Comparison of ENCODE assay signal across 13 mouse cellular contexts in genomic region chr1:36478343-36478795, GRCm38 (mm10). TPM values are rescaled to one million over a fixed set of nuclear protein-coding genes. Genes with fewer than 3 reads are reported as not detected.
DNase-seq lines count a peak whose midpoint lies in the region; ATAC-seq and TF ChIP-seq lines count a peak whose summit lies in the region.
"Had no signal": no experiment of that assay in that cellular context is flagged by ENCODE, and none has a peak within 500 bp of the region (broad histone marks: within the 10 kb centered on the region; RNA-seq: fewer than 3 reads in every experiment).

No protein-coding gene starts in this region.

- no peak overlapping the region for H3K9ac ChIP-seq in hindbrain, postnatal 0 days (replicated peaks; ENCODE audit: low read length)
- no peak overlapping the region for H3K9ac ChIP-seq in hindbrain, embryonic 13.5 days
- H3K9ac ChIP-seq in stomach, embryonic 16.5 days (ENCODE audit: low read length), result 0 out of 2 replicates have a peak overlapping the region, but pooled peaks have one; percentile 14
- H3K9ac ChIP-seq in stomach, postnatal 0 days (ENCODE audit: low read length), result no peak overlapping the region
- H3K9ac ChIP-seq: liver, postnatal 0 days had no signal

- TF ChIP-seq POLR2A in small intestine, adult 2 months (IDR thresholded peaks at IDR 0.05; ENCODE audit: low read depth, low read length), result no peak

- no peak for TF ChIP-seq CTCF in hindbrain, postnatal 0 days (IDR thresholded peaks at IDR 0.05; ENCODE audit: low read depth)
- TF ChIP-seq CTCF in stomach, postnatal 0 days (IDR thresholded peaks at IDR 0.05; ENCODE audit: low read depth), result no peak
- TF ChIP-seq CTCF in small intestine, adult 2 months (IDR thresholded peaks at IDR 0.05; ENCODE audit: extremely low read depth, insufficient read length, insufficient replicate concordance, low read depth, low read length), result no peak

- no peaks in the 10 kb centered on the region for H3K9me3 ChIP-seq in hindbrain, postnatal 0 days (ENCODE audit: low read length)
- H3K9me3 ChIP-seq in hindbrain, embryonic 13.5 days, result no peaks in the 10 kb centered on the region
- H3K9me3 ChIP-seq in stomach, embryonic 16.5 days (replicated peaks; ENCODE audit: control insufficient read depth, low read length), result no peaks in the 10 kb centered on the region
- no peaks in the 10 kb centered on the region for H3K9me3 ChIP-seq in stomach, postnatal 0 days (ENCODE audit: control insufficient read depth, low read length)
- H3K9me3 ChIP-seq: forebrain, embryonic 10.5 days; heart, embryonic 10.5 days; hindbrain, embryonic 10.5 days had no signal

- H3K4me2 ChIP-seq in hindbrain, postnatal 0 days (ENCODE audit: low read depth, low read length), result no peak overlapping the region
- no peak overlapping the region for H3K4me2 ChIP-seq in hindbrain, embryonic 13.5 days
- H3K4me2 ChIP-seq in stomach, embryonic 16.5 days (ENCODE audit: low read depth, low read length), result no peak overlapping the region
- no peak overlapping the region for H3K4me2 ChIP-seq in stomach, postnatal 0 days (replicated peaks; ENCODE audit: low read depth)

- no peak for TF ChIP-seq EP300 in stomach, postnatal 0 days (optimal IDR thresholded peaks at IDR 0.05)

- no peak overlapping the region for H3K4me3 ChIP-seq in hindbrain, postnatal 0 days (ENCODE audit: low read length)
- no peak overlapping the region for H3K4me3 ChIP-seq in hindbrain, embryonic 13.5 days
- no peak overlapping the region for H3K4me3 ChIP-seq in stomach, embryonic 16.5 days (replicated peaks; ENCODE audit: low read length)
- H3K4me3 ChIP-seq in stomach, postnatal 0 days (ENCODE audit: low read depth, low read length), result no peak overlapping the region
- peak overlapping the region; percentile 24 for H3K4me3 ChIP-seq in small intestine, adult 2 months (ENCODE audit: low read depth, low read length)
- H3K4me3 ChIP-seq: forebrain, embryonic 10.5 days; heart, embryonic 10.5 days; hindbrain, embryonic 10.5 days had no signal

- H3K4me1 ChIP-seq in hindbrain, postnatal 0 days (ENCODE audit: insufficient read depth, low read length), result peaks cover 31% of the 10 kb centered on the region
- H3K4me1 ChIP-seq in hindbrain, embryonic 13.5 days (replicated peaks), result peaks cover 45% of the 10 kb centered on the region
- H3K4me1 ChIP-seq in stomach, embryonic 16.5 days (ENCODE audit: control insufficient read depth, insufficient read depth, low read length), result peaks cover 35% of the 10 kb centered on the region
- peaks cover 18% of the 10 kb centered on the region for H3K4me1 ChIP-seq in stomach, postnatal 0 days (replicated peaks; ENCODE audit: control insufficient read depth, insufficient read depth)
- H3K4me1 ChIP-seq in small intestine, adult 2 months (ENCODE audit: control insufficient read depth, insufficient read depth, insufficient read length, low read length), result peaks cover 27% of the 10 kb centered on the region

- H3K27ac ChIP-seq in hindbrain, postnatal 0 days, result no peak overlapping the region
- H3K27ac ChIP-seq in hindbrain, embryonic 13.5 days, result no peak overlapping the region
- no peak overlapping the region for H3K27ac ChIP-seq in stomach, embryonic 16.5 days (ENCODE audit: low read length)
- no peak overlapping the region for H3K27ac ChIP-seq in stomach, postnatal 0 days (replicated peaks)
- peak overlapping the region; percentile 69 for H3K27ac ChIP-seq in small intestine, adult 2 months (ENCODE audit: insufficient read depth, low read depth, low read length)
- H3K27ac ChIP-seq: forebrain, embryonic 10.5 days; heart, embryonic 10.5 days; hindbrain, embryonic 10.5 days had no signal

- no peaks in the 10 kb centered on the region for H3K27me3 ChIP-seq in hindbrain, postnatal 0 days (ENCODE audit: insufficient read depth, low read length)
- H3K27me3 ChIP-seq in hindbrain, embryonic 13.5 days, result no peaks in the 10 kb centered on the region
- no peaks in the 10 kb centered on the region for H3K27me3 ChIP-seq in stomach, embryonic 16.5 days (ENCODE audit: control insufficient read depth, insufficient read depth, low read length)
- H3K27me3 ChIP-seq in stomach, postnatal 0 days (ENCODE audit: control insufficient read depth, insufficient read depth, low read length), result no peaks in the 10 kb centered on the region
- H3K27me3 ChIP-seq in small intestine, adult 2 months (ENCODE audit: control insufficient read depth, insufficient read depth, low read length), result no peaks in the 10 kb centered on the region

- WGBS in hindbrain, postnatal 0 days, result 39% methylated on average over 2 of the region's 2 CpGs
- 62% methylated on average over 2 of the region's 2 CpGs for WGBS in hindbrain, embryonic 13.5 days
- 49% methylated on average over 2 of the region's 2 CpGs for whole genome bisulfite sequencing in stomach, embryonic 16.5 days
- 57% methylated on average over 2 of the region's 2 CpGs for WGBS in stomach, postnatal 0 days
- whole genome bisulfite sequencing in small intestine, adult 2 months, result 16% methylated on average over 2 of the region's 2 CpGs

- peak; percentile 52 for DNase-seq in hindbrain, postnatal 0 days (ENCODE audit: low spot score)
- no peak for DNase-seq in stomach, postnatal 0 days (ENCODE audit: low spot score)
- DNase-seq in kidney, adult 8-10 months, result peak; percentile 44 to 68
- DNase-seq in embryo, embryonic 11 days, result no peak
- DNase-seq in c-Kit-positive CD71-positive TER-119-positive erythroid progenitor cells, embryonic 14.5 days (ENCODE audit: low spot score), result no peak
- DNase-seq: gastrocnemius, postnatal 10 days; liver, postnatal 0 days had no signal

- ATAC-seq in hindbrain, postnatal 0 days, result peak; percentile 19; the same call in 1 of the 2 replicates
- ATAC-seq in hindbrain, embryonic 13.5 days (ENCODE audit: low FRiP score), result no peak
- no peak for ATAC-seq in stomach, embryonic 16.5 days (ENCODE audit: insufficient read depth, low FRiP score)
- no peak for ATAC-seq in stomach, postnatal 0 days (ENCODE audit: low FRiP score, low TSS enrichment)
- ATAC-seq: liver, postnatal 0 days had no signal

- H3K36me3 ChIP-seq in hindbrain, postnatal 0 days (ENCODE audit: insufficient read depth, low read length), result no peaks in the 10 kb centered on the region
- H3K36me3 ChIP-seq in hindbrain, embryonic 13.5 days, result no peaks in the 10 kb centered on the region
- no peaks in the 10 kb centered on the region for H3K36me3 ChIP-seq in stomach, embryonic 16.5 days (ENCODE audit: control insufficient read depth, insufficient read depth, low read length)
- H3K36me3 ChIP-seq in stomach, postnatal 0 days (ENCODE audit: control insufficient read depth, insufficient read depth, low read length), result no peaks in the 10 kb centered on the region; the same call in 1 of the 2 replicates
- 0 out of 2 replicates have a peak, but pooled peaks cover 10% of the 10 kb centered on the region for H3K36me3 ChIP-seq in small intestine, adult 2 months (ENCODE audit: control insufficient read depth, insufficient read depth, low read length)
- H3K36me3 ChIP-seq: forebrain, embryonic 10.5 days; heart, embryonic 10.5 days; hindbrain, embryonic 10.5 days had no signal

RNA-seq across cellular contexts. Expression of gene Cnnm4, which starts 6.9 kb away (rescaled TPM):
- 18.5 and 19.6 TPM in 2 replicates for total RNA-seq in hindbrain, postnatal 0 days (2014; rRNA removed)
- polyA plus RNA-seq in hindbrain, postnatal 0 days (2015; fragmentation: Nextera tagmentation; extraction: Ambion mirVana), result 9.6 and 10.0 TPM in 2 replicates
- 8.9 and 9.7 TPM in 2 replicates for polyA plus RNA-seq in hindbrain, embryonic 13.5 days (2015; fragmentation: Nextera tagmentation; extraction: Ambion mirVana)
- 16.7 and 18.5 TPM in 2 replicates for polyA plus RNA-seq in stomach, embryonic 16.5 days (2015; fragmentation: Nextera tagmentation; extraction: Ambion mirVana)
- 18.2 and 19.1 TPM in 2 replicates for polyA plus RNA-seq in stomach, postnatal 0 days (2015; fragmentation: Nextera tagmentation; extraction: Ambion mirVana)
- polyA plus RNA-seq in small intestine, adult 2 months (2012; rRNA removed), result 29.1 and 107 TPM in 2 replicates

RNA-seq across cellular contexts. Expression of gene Lman2l, which starts 33.3 kb away (rescaled TPM):
- total RNA-seq in hindbrain, postnatal 0 days (2014; rRNA removed), result 20.4 and 21.6 TPM in 2 replicates
- polyA plus RNA-seq in hindbrain, postnatal 0 days (2015; fragmentation: Nextera tagmentation; extraction: Ambion mirVana), result 42.6 and 45.5 TPM in 2 replicates
- polyA plus RNA-seq in hindbrain, embryonic 13.5 days (2015; fragmentation: Nextera tagmentation; extraction: Ambion mirVana), result 70.4 and 71.1 TPM in 2 replicates
- polyA plus RNA-seq in stomach, embryonic 16.5 days (2015; fragmentation: Nextera tagmentation; extraction: Ambion mirVana), result 37.8 and 39.2 TPM in 2 replicates
- polyA plus RNA-seq in stomach, postnatal 0 days (2015; fragmentation: Nextera tagmentation; extraction: Ambion mirVana), result 15.7 and 16.5 TPM in 2 replicates
- 3.9 and 5.5 TPM in 2 replicates for polyA plus RNA-seq in small intestine, adult 2 months (2012; rRNA removed)

RNA-seq across cellular contexts. Expression of gene Cnnm3, which starts 33.3 kb away (rescaled TPM):
- total RNA-seq in hindbrain, postnatal 0 days (2014; rRNA removed), result 28.4 and 35.9 TPM in 2 replicates
- 5.2 and 5.4 TPM in 2 replicates for polyA plus RNA-seq in hindbrain, postnatal 0 days (2015; fragmentation: Nextera tagmentation; extraction: Ambion mirVana)
- polyA plus RNA-seq in hindbrain, embryonic 13.5 days (2015; fragmentation: Nextera tagmentation; extraction: Ambion mirVana), result 4.2 and 5.1 TPM in 2 replicates
- polyA plus RNA-seq in stomach, embryonic 16.5 days (2015; fragmentation: Nextera tagmentation; extraction: Ambion mirVana), result 2.5 and 3.0 TPM in 2 replicates
- 1.6 and 2.0 TPM in 2 replicates for polyA plus RNA-seq in stomach, postnatal 0 days (2015; fragmentation: Nextera tagmentation; extraction: Ambion mirVana)
- 7.1 and 13.0 TPM in 2 replicates for polyA plus RNA-seq in small intestine, adult 2 months (2012; rRNA removed)

RNA-seq across cellular contexts. Expression of gene Ankrd23, which starts 58.3 kb away (rescaled TPM):
- 8.1 and 11.5 TPM in 2 replicates for total RNA-seq in hindbrain, postnatal 0 days (2014; rRNA removed)
- polyA plus RNA-seq in hindbrain, postnatal 0 days (2015; fragmentation: Nextera tagmentation; extraction: Ambion mirVana), result 11.2 and 12.7 TPM in 2 replicates
- polyA plus RNA-seq in hindbrain, embryonic 13.5 days (2015; fragmentation: Nextera tagmentation; extraction: Ambion mirVana), result 16.3 and 19.5 TPM in 2 replicates
- polyA plus RNA-seq in stomach, embryonic 16.5 days (2015; fragmentation: Nextera tagmentation; extraction: Ambion mirVana), result 18.0 and 21.7 TPM in 2 replicates
- polyA plus RNA-seq in stomach, postnatal 0 days (2015; fragmentation: Nextera tagmentation; extraction: Ambion mirVana), result 6.1 and 8.5 TPM in 2 replicates
- 5.2 and 5.8 TPM in 2 replicates for polyA plus RNA-seq in small intestine, adult 2 months (2012; rRNA removed)

Comparison
In these comparisons a context has a peak if more than half of its experiments do, and no peak if none do; other contexts are left out.
1. DNase-seq: peak in hindbrain, postnatal 0 days (single experiment) and kidney, adult 8-10 months (2 of 2); none in stomach, postnatal 0 days (single experiment), embryo, embryonic 11 days (single experiment) and c-Kit-positive CD71-positive TER-119-positive erythroid progenitor cells, embryonic 14.5 days (single experiment).